In genomic region chr4:86690194-86690593, GRCm38 (mm10) we compare ENCODE assay signal across 9 mouse cellular contexts. TPM values are rescaled to one million over a fixed set of nuclear protein-coding genes. Genes with fewer than 3 reads are reported as not detected.
DNase-seq lines count a peak whose midpoint lies in the region; ATAC-seq and TF ChIP-seq lines count a peak whose summit lies in the region.
"Had no signal": no experiment of that assay in that cellular context is flagged by ENCODE, and none has a peak within 500 bp of the region (broad histone marks: within the 10 kb centered on the region; RNA-seq: fewer than 3 reads in every experiment).

No protein-coding gene starts in this region.

- no peak for TF ChIP-seq CTCF in kidney, adult 2 months (conservative IDR thresholded peaks at IDR 0.05; ENCODE audit: insufficient read depth, insufficient read length, low read depth, low read length)
- no peak for TF ChIP-seq CTCF in liver, postnatal 0 days (IDR thresholded peaks at IDR 0.05; ENCODE audit: low read depth)

- H3K4me1 ChIP-seq in kidney, adult 2 months (ENCODE audit: control insufficient read depth, insufficient read depth, low read length), result peaks cover 10% of the 10 kb centered on the region; the same call in 1 of the 2 replicates
- no peaks in the 10 kb centered on the region for H3K4me1 ChIP-seq in kidney, embryonic 16.5 days (ENCODE audit: insufficient read depth, low read length)
- H3K4me1 ChIP-seq in heart, embryonic 16.5 days (ENCODE audit: control insufficient read depth, insufficient read depth, low read length), result peaks cover 13% of the 10 kb centered on the region
- peaks cover 30% of the 10 kb centered on the region for H3K4me1 ChIP-seq in liver, postnatal 0 days (ENCODE audit: insufficient read depth)
- peaks cover 5% of the 10 kb centered on the region; the same call in 1 of the 2 replicates for H3K4me1 ChIP-seq in stomach, embryonic 16.5 days (ENCODE audit: control insufficient read depth, insufficient read depth, low read length)
- H3K4me1 ChIP-seq in hindbrain, embryonic 14.5 days (replicated peaks; ENCODE audit: control insufficient read depth, insufficient read depth, low read length), result no peaks in the 10 kb centered on the region

- DNase-seq in kidney, adult 2 months, result peak; percentile 78
- peak; percentile 75 for DNase-seq in liver, postnatal 0 days
- no peak for DNase-seq in gastrocnemius, postnatal 25 days
- DNase-seq in hindbrain, embryonic 14.5 days (ENCODE audit: low spot score), result no peak
- DNase-seq in urinary bladder, postnatal 25 days (ENCODE audit: low spot score), result no peak

- no peaks in the 10 kb centered on the region for H3K27me3 ChIP-seq in kidney, adult 2 months (replicated peaks; ENCODE audit: control insufficient read depth, insufficient read depth, low read length)
- no peaks in the 10 kb centered on the region for H3K27me3 ChIP-seq in kidney, embryonic 16.5 days (ENCODE audit: insufficient read depth, low read length)
- H3K27me3 ChIP-seq in heart, embryonic 16.5 days (ENCODE audit: control insufficient read depth, insufficient read depth, low read length), result no peaks in the 10 kb centered on the region
- no peaks in the 10 kb centered on the region for H3K27me3 ChIP-seq in liver, postnatal 0 days (ENCODE audit: insufficient read depth, low read length)
- H3K27me3 ChIP-seq in stomach, embryonic 16.5 days (ENCODE audit: control insufficient read depth, insufficient read depth, low read length), result no peaks in the 10 kb centered on the region
- no peaks in the 10 kb centered on the region for H3K27me3 ChIP-seq in hindbrain, embryonic 14.5 days (ENCODE audit: control insufficient read depth, insufficient read depth, low read length)

- peak; percentile 95 for TF ChIP-seq EP300 in liver, postnatal 0 days (IDR thresholded peaks at IDR 0.05; ENCODE audit: low read depth)

- no peak overlapping the region for H3K4me2 ChIP-seq in kidney, embryonic 16.5 days (replicated peaks; ENCODE audit: low read depth, low read length)
- peak overlapping the region; percentile 15; the same call in 1 of the 2 replicates for H3K4me2 ChIP-seq in heart, embryonic 16.5 days (ENCODE audit: low read depth, low read length)
- no peak overlapping the region for H3K4me2 ChIP-seq in liver, postnatal 0 days (ENCODE audit: low read depth, low read length)
- H3K4me2 ChIP-seq in stomach, embryonic 16.5 days (ENCODE audit: low read depth, low read length), result no peak overlapping the region
- no peak overlapping the region for H3K4me2 ChIP-seq in hindbrain, embryonic 14.5 days (replicated peaks)

- H3K36me3 ChIP-seq in kidney, adult 2 months (ENCODE audit: control insufficient read depth, insufficient read depth, low read length), result no peaks in the 10 kb centered on the region
- H3K36me3 ChIP-seq in kidney, embryonic 16.5 days (ENCODE audit: insufficient read depth, low read length), result no peaks in the 10 kb centered on the region
- H3K36me3 ChIP-seq in heart, embryonic 16.5 days (ENCODE audit: control insufficient read depth, insufficient read depth), result no peaks in the 10 kb centered on the region
- H3K36me3 ChIP-seq in liver, postnatal 0 days (replicated peaks; ENCODE audit: insufficient read depth, low read length), result no peaks in the 10 kb centered on the region
- no peaks in the 10 kb centered on the region for H3K36me3 ChIP-seq in stomach, embryonic 16.5 days (ENCODE audit: control insufficient read depth, insufficient read depth, low read length)
- H3K36me3 ChIP-seq in hindbrain, embryonic 14.5 days (replicated peaks; ENCODE audit: control insufficient read depth, insufficient read depth), result no peaks in the 10 kb centered on the region

- no peak for TF ChIP-seq POLR2A in kidney, adult 2 months (IDR thresholded peaks at IDR 0.05; ENCODE audit: low read depth, low read length)

- H3K9ac ChIP-seq in kidney, embryonic 16.5 days (replicated peaks; ENCODE audit: low read length), result no peak overlapping the region
- no peak overlapping the region for H3K9ac ChIP-seq in heart, embryonic 16.5 days (ENCODE audit: low read length)
- H3K9ac ChIP-seq in liver, postnatal 0 days (replicated peaks), result no peak overlapping the region
- no peak overlapping the region for H3K9ac ChIP-seq in stomach, embryonic 16.5 days (ENCODE audit: low read length)
- no peak overlapping the region for H3K9ac ChIP-seq in hindbrain, embryonic 14.5 days

- no peak for ATAC-seq in kidney, embryonic 16.5 days (ENCODE audit: low FRiP score, low TSS enrichment)
- no peak for ATAC-seq in heart, embryonic 16.5 days (replicated peaks; ENCODE audit: extremely low read depth, insufficient read depth, low FRiP score)
- ATAC-seq in liver, postnatal 0 days, result peak; percentile 87
- peak; percentile 63 for ATAC-seq in stomach, embryonic 16.5 days (ENCODE audit: insufficient read depth, low FRiP score)
- no peak for ATAC-seq in hindbrain, embryonic 14.5 days (ENCODE audit: low FRiP score)

- H3K27ac ChIP-seq in kidney, adult 2 months (ENCODE audit: insufficient read depth, low read depth, low read length), result no peak overlapping the region
- H3K27ac ChIP-seq in kidney, embryonic 16.5 days (ENCODE audit: low read length), result no peak overlapping the region
- no peak overlapping the region for H3K27ac ChIP-seq in heart, embryonic 16.5 days (ENCODE audit: low read length)
- H3K27ac ChIP-seq in liver, postnatal 0 days (ENCODE audit: low read depth), result peak overlapping the region; percentile 88
- no peak overlapping the region for H3K27ac ChIP-seq in stomach, embryonic 16.5 days (ENCODE audit: low read length)
- H3K27ac ChIP-seq in hindbrain, embryonic 14.5 days, result no peak overlapping the region
- H3K27ac ChIP-seq: layer of hippocampus, adult 2 months had no signal

- no peak overlapping the region for H3K4me3 ChIP-seq in kidney, adult 2 months (ENCODE audit: insufficient read depth, low read depth, low read length)
- no peak overlapping the region for H3K4me3 ChIP-seq in kidney, embryonic 16.5 days (ENCODE audit: low read length)
- H3K4me3 ChIP-seq in heart, embryonic 16.5 days (ENCODE audit: low read length), result no peak overlapping the region
- no peak overlapping the region for H3K4me3 ChIP-seq in liver, postnatal 0 days (ENCODE audit: low read depth, low read length)
- no peak overlapping the region for H3K4me3 ChIP-seq in stomach, embryonic 16.5 days (replicated peaks; ENCODE audit: low read length)
- no peak overlapping the region for H3K4me3 ChIP-seq in hindbrain, embryonic 14.5 days (replicated peaks; ENCODE audit: low read length)
- H3K4me3 ChIP-seq: layer of hippocampus, adult 2 months had no signal

- WGBS in kidney, adult 2 months, result 19% methylated on average over 7 of the region's 7 CpGs
- 38% methylated on average over 7 of the region's 7 CpGs for WGBS in kidney, embryonic 16.5 days
- WGBS in heart, embryonic 16.5 days, result 35% methylated on average over 7 of the region's 7 CpGs
- WGBS in liver, postnatal 0 days (ENCODE audit: insufficient replicate concordance), result 12% methylated on average over 7 of the region's 7 CpGs
- 32% methylated on average over 7 of the region's 7 CpGs for WGBS in stomach, embryonic 16.5 days
- WGBS in hindbrain, embryonic 14.5 days, result 74% methylated on average over 7 of the region's 7 CpGs

- no peaks in the 10 kb centered on the region for H3K9me3 ChIP-seq in kidney, embryonic 16.5 days (ENCODE audit: low read length)
- H3K9me3 ChIP-seq in heart, embryonic 16.5 days (replicated peaks; ENCODE audit: control insufficient read depth, low read length), result no peaks in the 10 kb centered on the region
- no peaks in the 10 kb centered on the region for H3K9me3 ChIP-seq in liver, postnatal 0 days (ENCODE audit: low read length)
- H3K9me3 ChIP-seq in stomach, embryonic 16.5 days (replicated peaks; ENCODE audit: control insufficient read depth, low read length), result no peaks in the 10 kb centered on the region
- H3K9me3 ChIP-seq in hindbrain, embryonic 14.5 days (ENCODE audit: control insufficient read depth, low read length), result no peaks in the 10 kb centered on the region

RNA-seq across cellular contexts. Expression of gene Plin2, which starts 20.3 kb away (rescaled TPM):
- 143 and 152 TPM in 2 replicates for polyA plus RNA-seq in kidney, adult 2 months (2012; rRNA removed)
- polyA plus RNA-seq in kidney, embryonic 16.5 days (2015; fragmentation: Nextera tagmentation; extraction: Ambion mirVana), result 68.9 and 77.0 TPM in 2 replicates
- 76.3 and 79.3 TPM in 2 replicates for polyA plus RNA-seq in heart, embryonic 16.5 days (2015; fragmentation: Nextera tagmentation; extraction: Ambion mirVana)
- polyA plus RNA-seq in liver, postnatal 0 days (2015; fragmentation: Nextera tagmentation; extraction: Ambion mirVana), result 451 and 487 TPM in 2 replicates
- 82.0 and 83.5 TPM in 2 replicates for polyA plus RNA-seq in stomach, embryonic 16.5 days (2015; fragmentation: Nextera tagmentation; extraction: Ambion mirVana)
- total RNA-seq in gastrocnemius, postnatal 25 days (2021), result 10 to 100 TPM; 58.2 to 75.2 TPM
- polyA plus RNA-seq in hindbrain, embryonic 14.5 days (2014; fragmentation: Nextera tagmentation; extraction: Ambion mirVana), result 49.1 and 50.9 TPM in 2 replicates

RNA-seq across cellular contexts. Expression of gene Dennd4c, which starts 58.2 kb away (rescaled TPM):
- polyA plus RNA-seq in kidney, adult 2 months (2012; rRNA removed), result 4.7 and 5.6 TPM in 2 replicates
- 6.5 and 7.6 TPM in 2 replicates for polyA plus RNA-seq in kidney, embryonic 16.5 days (2015; fragmentation: Nextera tagmentation; extraction: Ambion mirVana)
- polyA plus RNA-seq in heart, embryonic 16.5 days (2015; fragmentation: Nextera tagmentation; extraction: Ambion mirVana), result 4.6 and 5.6 TPM in 2 replicates
- polyA plus RNA-seq in liver, postnatal 0 days (2015; fragmentation: Nextera tagmentation; extraction: Ambion mirVana), result 1.4 and 1.8 TPM in 2 replicates
- polyA plus RNA-seq in stomach, embryonic 16.5 days (2015; fragmentation: Nextera tagmentation; extraction: Ambion mirVana), result 6.9 and 9.0 TPM in 2 replicates
- total RNA-seq in gastrocnemius, postnatal 25 days (2021), result 10 to 100 TPM; 23.2 to 27.5 TPM
- polyA plus RNA-seq in hindbrain, embryonic 14.5 days (2014; fragmentation: Nextera tagmentation; extraction: Ambion mirVana), result 4.3 and 5.3 TPM in 2 replicates

Comparison
In these comparisons a context has a peak if more than half of its experiments do, and no peak if none do; other contexts are left out.
1. DNase-seq: peak in kidney, adult 2 months (single experiment) and liver, postnatal 0 days (single experiment); none in gastrocnemius, postnatal 25 days (single experiment), hindbrain, embryonic 14.5 days (single experiment) and urinary bladder, postnatal 25 days (single experiment).
2. ATAC-seq: peak in liver, postnatal 0 days (single experiment) and stomach, embryonic 16.5 days (single experiment); none in kidney, embryonic 16.5 days (single experiment), heart, embryonic 16.5 days (single experiment) and hindbrain, embryonic 14.5 days (single experiment).